ENCODE assay signal across 18 mouse cellular contexts in genomic region chr2:158643791-158644190, GRCm38 (mm10). TPM values are rescaled to one million over a fixed set of nuclear protein-coding genes. Genes with fewer than 3 reads are reported as not detected.
"Had no signal": no experiment of that assay in that cellular context is flagged by ENCODE, and none has a peak within 500 bp of the region (broad histone marks: within the 10 kb centered on the region; RNA-seq: fewer than 3 reads in every experiment).

No protein-coding gene starts in this region.

- DNase-seq: kidney, adult 18-20 months; kidney, postnatal 25 days; liver; liver, embryonic 13.5 days; liver, postnatal 0 days; lung, postnatal 14 days; thymus, postnatal 4 days had no signal

- H3K4me3 ChIP-seq: intestine, embryonic 15.5 days; kidney, embryonic 15.5 days; limb, embryonic 12.5 days; liver, embryonic 13.5 days; lung, embryonic 15.5 days; megakaryocyte, embryonic 14.5 days; midbrain, embryonic 15.5 days; neural tube, embryonic 12.5 days; stomach, embryonic 15.5 days had no signal

- ATAC-seq: intestine, embryonic 15.5 days; liver, postnatal 0 days; midbrain, embryonic 15.5 days had no signal

- H3K27ac ChIP-seq: intestine, embryonic 15.5 days; kidney, embryonic 15.5 days; limb, embryonic 12.5 days; liver, embryonic 13.5 days; lung, embryonic 15.5 days; macrophage; midbrain, embryonic 15.5 days; neural tube, embryonic 12.5 days; stomach, embryonic 15.5 days had no signal

RNA-seq across cellular contexts. Expression of gene Slc32a1, which starts 33.2 kb away (rescaled TPM):
- total RNA-seq: monocyte, adult 5-6 weeks; neutrophil, adult 5-6 weeks had no signal
